Mouse (Mus musculus) lung, postnatal 0 days (tissue): ENCODE measurements around the gene Elavl3.

Experiments
- CTCF ChIP-seq: IDR thresholded peaks from 2 replicates; pipeline ENCODE4 v1.5.1; 2016; ENCODE audit warnings: antibody characterized with exemption, mild to moderate bottlenecking
- EP300 ChIP-seq: IDR thresholded peaks from 2 replicates; pipeline ENCODE4 v1.6.1; 2016; ENCODE audit warnings: antibody characterized with exemption, mild to moderate bottlenecking, control low read depth

DNA sequence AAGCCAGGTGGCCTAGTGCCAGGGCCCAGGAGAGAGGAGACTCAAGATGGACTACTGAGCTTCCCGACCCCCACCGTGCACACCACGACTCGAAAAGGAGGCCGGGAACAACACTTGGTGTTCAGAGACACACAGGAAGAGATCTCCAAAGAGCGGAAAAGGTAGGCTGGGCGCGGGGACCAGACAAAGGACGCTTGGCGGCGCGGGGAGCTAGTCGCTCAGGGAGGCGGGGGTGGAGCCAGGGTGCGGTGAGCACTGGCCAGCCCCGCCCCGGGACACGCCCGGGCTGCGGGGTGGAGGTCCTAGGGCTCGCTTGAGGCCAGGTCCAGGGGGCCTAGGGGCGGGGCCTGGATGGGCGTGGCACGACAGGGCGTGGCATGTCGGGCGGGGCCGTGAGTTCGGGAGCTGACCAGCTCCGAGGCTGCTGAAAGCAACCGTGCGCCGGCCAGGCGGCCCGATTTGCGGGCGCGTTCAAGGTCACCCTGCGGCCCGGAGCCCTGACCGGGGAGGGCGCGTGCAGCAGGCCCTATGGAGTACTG lies 1.4 kb downstream of the Elavl3 start:
- TF ChIP-seq CTCF, result no peak
- TF ChIP-seq EP300, result no peak
